ENCODE assay signal across 34 mouse cellular contexts in the genomic region with DNA sequence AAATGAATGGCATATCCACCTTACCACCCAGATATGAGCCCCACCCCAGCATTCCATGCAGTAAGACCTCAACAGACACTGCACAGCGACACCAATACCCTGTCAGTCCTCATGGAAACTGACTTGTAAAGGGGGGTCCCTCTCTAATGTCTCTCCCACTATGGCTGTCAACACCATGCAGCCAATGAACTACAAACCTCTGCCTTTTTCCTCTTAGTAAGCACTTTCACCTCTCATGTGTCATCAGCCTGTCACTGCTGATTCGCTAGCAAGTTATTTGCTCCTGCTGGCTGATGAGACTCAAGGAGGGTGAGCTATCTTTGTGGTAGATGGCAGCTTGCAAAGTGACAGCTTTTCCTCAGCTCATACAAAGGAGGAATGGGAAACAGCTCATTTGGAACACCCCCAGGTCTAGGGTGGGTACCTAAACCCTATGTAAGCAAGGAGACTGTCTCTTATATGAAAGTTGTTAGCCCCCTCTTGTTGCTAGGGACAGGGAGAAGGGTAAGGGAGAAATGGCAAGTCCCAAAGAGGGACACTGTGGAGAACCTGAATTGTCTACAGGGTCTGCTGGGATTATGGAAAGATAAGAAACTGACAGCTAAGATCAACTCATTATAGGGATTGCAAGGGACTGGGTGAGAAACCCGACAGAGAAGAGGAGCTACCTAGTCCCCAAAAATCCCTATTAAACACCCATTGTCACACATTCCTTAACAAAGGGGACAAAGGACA. TPM values are rescaled to one million over a fixed set of nuclear protein-coding genes. Genes with fewer than 3 reads are reported as not detected.
DNase-seq lines count a peak whose midpoint lies in the region; ATAC-seq and TF ChIP-seq lines count a peak whose summit lies in the region.
"Had no signal": no experiment of that assay in that cellular context is flagged by ENCODE, and none has a peak within 500 bp of the region (broad histone marks: within the 10 kb centered on the region; RNA-seq: fewer than 3 reads in every experiment).

No protein-coding gene starts in this region.

- peaks cover 2% of the 10 kb centered on the region; the same call in 1 of the 2 replicates for H3K4me1 ChIP-seq in forebrain, embryonic 16.5 days (replicated peaks; ENCODE audit: control insufficient read depth, insufficient read depth, low read length)
- no peaks in the 10 kb centered on the region for H3K4me1 ChIP-seq in forebrain, embryonic 11.5 days (replicated peaks; ENCODE audit: control insufficient read depth, insufficient read depth, low read length)
- H3K4me1 ChIP-seq in heart, embryonic 12.5 days (replicated peaks), result peaks cover 31% of the 10 kb centered on the region
- no peaks in the 10 kb centered on the region for H3K4me1 ChIP-seq in lung, embryonic 16.5 days (replicated peaks; ENCODE audit: control insufficient read depth, insufficient read depth, low read length)
- peaks cover 9% of the 10 kb centered on the region for H3K4me1 ChIP-seq in cortical plate, adult 2 months (ENCODE audit: control insufficient read depth, insufficient read depth, low read length)
- H3K4me1 ChIP-seq: embryonic facial prominence, embryonic 12.5 days; intestine, embryonic 15.5 days had no signal

- peak; percentile 29; the same call in 1 of the 2 replicates for ATAC-seq in forebrain, embryonic 16.5 days
- ATAC-seq in forebrain, embryonic 11.5 days (replicated peaks; ENCODE audit: low FRiP score), result no peak
- 0 out of 2 replicates have a peak, but pooled peaks have one; percentile 33 for ATAC-seq in heart, embryonic 12.5 days (ENCODE audit: insufficient number of reproducible peaks, low FRiP score)
- ATAC-seq in lung, embryonic 16.5 days (ENCODE audit: low read depth), result peak; percentile 12; the same call in 1 of the 2 replicates
- ATAC-seq: activated CD4-positive, CD25-positive, alpha-beta regulatory T cell, adult 4 months; hindbrain, postnatal 0 days; intestine, embryonic 15.5 days; liver, embryonic 12.5 days; liver, postnatal 0 days had no signal

- H3K36me3 ChIP-seq in forebrain, embryonic 16.5 days (ENCODE audit: control insufficient read depth, insufficient read depth), result no peaks in the 10 kb centered on the region
- H3K36me3 ChIP-seq in forebrain, embryonic 11.5 days (ENCODE audit: control insufficient read depth, insufficient read depth, low read length), result no peaks in the 10 kb centered on the region
- no peaks in the 10 kb centered on the region for H3K36me3 ChIP-seq in heart, embryonic 12.5 days
- no peaks in the 10 kb centered on the region for H3K36me3 ChIP-seq in lung, embryonic 16.5 days (ENCODE audit: control insufficient read depth, insufficient read depth, low read length)
- H3K36me3 ChIP-seq: embryonic facial prominence, embryonic 12.5 days; intestine, embryonic 15.5 days; liver, embryonic 12.5 days; midbrain, embryonic 10.5 days; neural tube, embryonic 12.5 days had no signal

- H3K27me3 ChIP-seq in forebrain, embryonic 16.5 days (replicated peaks; ENCODE audit: control insufficient read depth, insufficient read depth, low read length), result no peaks in the 10 kb centered on the region
- H3K27me3 ChIP-seq in forebrain, embryonic 11.5 days (ENCODE audit: control insufficient read depth, insufficient read depth, low read length), result peaks cover 2% of the 10 kb centered on the region; the same call in 1 of the 2 replicates
- H3K27me3 ChIP-seq in heart, embryonic 12.5 days (replicated peaks), result no peaks in the 10 kb centered on the region
- no peaks in the 10 kb centered on the region for H3K27me3 ChIP-seq in lung, embryonic 16.5 days (ENCODE audit: control insufficient read depth, insufficient read depth, low read depth, low read length)
- H3K27me3 ChIP-seq: embryonic facial prominence, embryonic 12.5 days; intestine, embryonic 15.5 days; liver, embryonic 12.5 days; neural tube, embryonic 12.5 days had no signal

- no peak for TF ChIP-seq CTCF in cortical plate, adult 2 months (IDR thresholded peaks at IDR 0.05; ENCODE audit: extremely low read depth, insufficient read depth, low read length)

- 56% methylated on average over 3 of the region's 3 CpGs for WGBS in forebrain, embryonic 16.5 days
- WGBS in forebrain, embryonic 11.5 days, result 60% methylated on average over 3 of the region's 3 CpGs
- 32% methylated on average over 3 of the region's 3 CpGs for WGBS in heart, embryonic 12.5 days
- WGBS in lung, embryonic 16.5 days, result 40% methylated on average over 3 of the region's 3 CpGs

- H3K27ac ChIP-seq in forebrain, embryonic 16.5 days (ENCODE audit: low read length), result no peak overlapping the region
- no peak overlapping the region for H3K27ac ChIP-seq in forebrain, embryonic 11.5 days (ENCODE audit: low read depth, low read length)
- peak overlapping the region; percentile 31; the same call in 1 of the 2 replicates for H3K27ac ChIP-seq in heart, embryonic 12.5 days (ENCODE audit: poor library complexity, severe bottlenecking)
- no peak overlapping the region for H3K27ac ChIP-seq in lung, embryonic 16.5 days (ENCODE audit: low read length)
- H3K27ac ChIP-seq in cortical plate, adult 2 months (ENCODE audit: insufficient read depth, low read length), result peak overlapping the region; percentile 61; the same call in 1 of the 2 replicates
- H3K27ac ChIP-seq: embryonic facial prominence, embryonic 12.5 days; hindbrain, postnatal 0 days; intestine, embryonic 15.5 days; liver, embryonic 12.5 days; midbrain, embryonic 10.5 days; neural tube, embryonic 12.5 days; stomach, postnatal 0 days had no signal

- H3K4me2 ChIP-seq in forebrain, embryonic 16.5 days (ENCODE audit: low read length), result no peak overlapping the region
- no peak overlapping the region for H3K4me2 ChIP-seq in forebrain, embryonic 11.5 days (ENCODE audit: low read depth, low read length, severe bottlenecking)
- H3K4me2 ChIP-seq in heart, embryonic 12.5 days, result no peak overlapping the region
- H3K4me2 ChIP-seq in lung, embryonic 16.5 days (ENCODE audit: low read depth, low read length), result no peak overlapping the region
- H3K4me2 ChIP-seq: embryonic facial prominence, embryonic 12.5 days; intestine, embryonic 15.5 days; liver, embryonic 12.5 days; neural tube, embryonic 12.5 days had no signal

- DNase-seq in forebrain, embryonic 11.5 days (ENCODE audit: low spot score), result no peak
- DNase-seq in heart, adult 8-10 months (ENCODE audit: low spot score), result no peak
- no peak for DNase-seq in lung, postnatal 25 days (ENCODE audit: low spot score)
- no peak for DNase-seq in cerebellum, adult 11-12 months
- DNase-seq: adrenal gland, adult 2 months; adrenal gland, postnatal 36 days; cerebellum, adult 9-10 months; cerebellum, postnatal 36 days; embryo, embryonic 11 days; gastrocnemius, postnatal 10 days; kidney, adult 2 months; kidney, postnatal 36 days; layer of hippocampus, postnatal 36 days; left cerebral cortex, postnatal 4 days; liver, postnatal 0 days; lung, postnatal 14 days; right cerebral cortex, adult 18-20 months; spleen, adult 18-20 months; thymus, adult 18-20 months; thymus, postnatal 36 days had no signal

- TF ChIP-seq POLR2A in cortical plate, adult 2 months (IDR thresholded peaks at IDR 0.05; ENCODE audit: extremely low read depth, insufficient read depth, low read length), result no peak

- no peaks in the 10 kb centered on the region for H3K9me3 ChIP-seq in forebrain, embryonic 16.5 days (ENCODE audit: control insufficient read depth, low read length)
- H3K9me3 ChIP-seq in forebrain, embryonic 11.5 days (ENCODE audit: control insufficient read depth, low read length), result no peaks in the 10 kb centered on the region
- H3K9me3 ChIP-seq in heart, embryonic 12.5 days (replicated peaks), result no peaks in the 10 kb centered on the region
- no peaks in the 10 kb centered on the region for H3K9me3 ChIP-seq in lung, embryonic 16.5 days (ENCODE audit: control insufficient read depth, low read length)
- H3K9me3 ChIP-seq: embryonic facial prominence, embryonic 12.5 days; intestine, embryonic 15.5 days; liver, embryonic 12.5 days; midbrain, embryonic 10.5 days; neural tube, embryonic 12.5 days had no signal

- H3K9ac ChIP-seq in forebrain, embryonic 16.5 days (replicated peaks; ENCODE audit: low read depth, low read length), result no peak overlapping the region
- no peak overlapping the region for H3K9ac ChIP-seq in forebrain, embryonic 11.5 days (ENCODE audit: low read length)
- H3K9ac ChIP-seq in heart, embryonic 12.5 days, result no peak overlapping the region
- H3K9ac ChIP-seq in lung, embryonic 16.5 days (ENCODE audit: low read length), result no peak overlapping the region
- H3K9ac ChIP-seq: embryonic facial prominence, embryonic 12.5 days; intestine, embryonic 15.5 days; liver, embryonic 12.5 days; liver, postnatal 0 days; neural tube, embryonic 12.5 days had no signal

- H3K4me3 ChIP-seq in forebrain, embryonic 16.5 days (replicated peaks; ENCODE audit: low read length), result no peak overlapping the region
- no peak overlapping the region for H3K4me3 ChIP-seq in forebrain, embryonic 11.5 days (ENCODE audit: low read depth, low read length)
- no peak overlapping the region for H3K4me3 ChIP-seq in heart, embryonic 12.5 days
- no peak overlapping the region for H3K4me3 ChIP-seq in lung, embryonic 16.5 days (ENCODE audit: low read length)
- no peak overlapping the region for H3K4me3 ChIP-seq in cortical plate, adult 2 months (ENCODE audit: insufficient read depth, low read length)
- H3K4me3 ChIP-seq: embryonic facial prominence, embryonic 12.5 days; intestine, embryonic 15.5 days; liver, embryonic 12.5 days; midbrain, embryonic 10.5 days; myocyte; neural tube, embryonic 12.5 days had no signal

RNA-seq across cellular contexts. Expression of gene 4931440F15Rik, which starts 54.6 kb away (rescaled TPM):
- 0.34 and 0.54 TPM in 2 replicates for polyA plus RNA-seq in forebrain, embryonic 16.5 days (2015; fragmentation: Nextera tagmentation; extraction: Ambion mirVana)
- 0.13 and 0.24 TPM in 2 replicates for polyA plus RNA-seq in forebrain, embryonic 11.5 days (2014; fragmentation: Nextera tagmentation; extraction: Ambion mirVana)
- polyA plus RNA-seq in heart, embryonic 12.5 days (2016; fragmentation: Nextera tagmentation; extraction: Ambion mirVana), result 0.19 and 0.39 TPM in 2 replicates
- total RNA-seq in heart, adult 8-10 months (2022), result 1 to 10 TPM; 1.5 to 2.4 (median 1.7) TPM
- 0.08 and 0.15 TPM in 2 replicates for polyA plus RNA-seq in lung, embryonic 16.5 days (2015; fragmentation: Nextera tagmentation; extraction: Ambion mirVana)
- 0.90 and 1.2 TPM in 2 replicates for polyA plus RNA-seq in cortical plate, adult 2 months (2012; rRNA removed)
- total RNA-seq: megakaryocyte progenitor cell, adult 5-6 weeks had no signal
- polyA plus RNA-seq: activated CD4-positive, CD25-positive, alpha-beta regulatory T cell, adult 4 months had no signal

Comparison
In these comparisons a context has a peak if more than half of its experiments do, and no peak if none do; other contexts are left out.
1. H3K27ac ChIP-seq: peak in heart, embryonic 12.5 days (single experiment) and cortical plate, adult 2 months (single experiment); none in forebrain, embryonic 16.5 days (single experiment), forebrain, embryonic 11.5 days (single experiment) and lung, embryonic 16.5 days (single experiment).